Mouse (Mus musculus): ENCODE results near the gene Cstb. TPM values are rescaled to one million over a fixed set of nuclear protein-coding genes. Genes with fewer than 3 reads are reported as not detected.

The Cstb gene
- total and polyA plus RNA-seq, 3 experiments = 71.9 to 76.7 TPM; not detected in 1

- Histone ChIP-seq H3K36me3 (ENCODE audit: control insufficient read depth in 1 of 2, insufficient read depth in 2 of 2, low read length in 2 of 2) (peaks cover 0 to 3% of the 10 kb centered on the region in 2 experiments; a peak in 1 of 4 replicates), H3K4me1 (ENCODE audit: control insufficient read depth in 1 of 2, insufficient read depth in 2 of 2, low read length in 2 of 2) (peaks cover 0 to 9% of the 10 kb centered on the region in 2 experiments; a peak in 3 of 4 replicates), H3K9ac (ENCODE audit: control insufficient read depth, low read depth, low read length, poor library complexity, severe bottlenecking) (peak overlapping the region; percentile 81), H3K79me2 (ENCODE audit: control insufficient read depth, insufficient read depth, low read length, poor library complexity) (peaks cover 5% of the 10 kb centered on the region), H3K27ac (ENCODE audit: control insufficient read depth, low read depth, low read length) (peak overlapping the region; percentile 38), H3K27me3 (ENCODE audit: control insufficient read depth in 1 of 2, insufficient read depth in 2 of 2, low read length in 2 of 2) (no peaks in the 10 kb centered on the region), H3K9me3 (replicated peaks; ENCODE audit: insufficient read depth, low read length) (no peaks in the 10 kb centered on the region), H3K4me3 (ENCODE audit: control insufficient read depth in 1 of 2, insufficient read depth in 1 of 2, low read depth in 2 of 2, low read length in 2 of 2) (peak overlapping the region; percentile 90)
- peak; percentile 55 for DNase-seq (ENCODE audit: low read depth, low spot score)
- peak; percentile 56; the same call in 1 of the 2 replicates for TF ChIP-seq ZNF384 (IDR thresholded peaks at IDR 0.05; ENCODE audit: low read depth, low read length)
- no peak for TF ChIP-seq MEF2A (IDR thresholded peaks at IDR 0.05; ENCODE audit: extremely low read depth, insufficient replicate concordance, low read depth, low read length, poor library complexity, severe bottlenecking)
- TF ChIP-seq NRF1 (IDR thresholded peaks at IDR 0.05; ENCODE audit: insufficient read depth, low read depth, low read length, poor library complexity, severe bottlenecking) = no peak
- no peak for TF ChIP-seq TCF12 (IDR thresholded peaks at IDR 0.05; ENCODE audit: low read depth, low read length)
- no peak for TF ChIP-seq CTCF (IDR thresholded peaks at IDR 0.05 in 2 of 3, conservative IDR thresholded peaks at IDR 0.05 in 1 of 3; ENCODE audit: control insufficient read depth in 1 of 3, insufficient read depth in 1 of 3, low read depth in 2 of 3, low read length in 3 of 3, poor library complexity in 1 of 3, severe bottlenecking in 1 of 3)
- no peak for TF ChIP-seq POLR2AphosphoS5 (IDR thresholded peaks at IDR 0.05; ENCODE audit: borderline replicate concordance, low read depth, low read length)
- TF ChIP-seq KAT2A (conservative IDR thresholded peaks at IDR 0.05; ENCODE audit: low read depth, low read length) = no peak
- TF ChIP-seq ZMIZ1 (IDR thresholded peaks at IDR 0.05; ENCODE audit: low read depth, low read length) = no peak
These were observed 757 bp downstream of the Cstb start for GRCm38 (mm10) chr10:78426117-78426735.

- peaks cover 0 to 5% of the 10 kb centered on the region in 2 experiments; a peak in 1 of 4 replicates for H3K4me1 ChIP-seq (ENCODE audit: control insufficient read depth in 1 of 2, insufficient read depth in 2 of 2, low read length in 2 of 2)
- TF ChIP-seq KAT2A (conservative IDR thresholded peaks at IDR 0.05; ENCODE audit: low read depth, low read length) = no peak
- no peak for TF ChIP-seq GATA1 (IDR thresholded peaks at IDR 0.05; ENCODE audit: low read depth, low read length)
- TF ChIP-seq USF1 (IDR thresholded peaks at IDR 0.05; ENCODE audit: low read depth, low read length) = no peak
- TF ChIP-seq POLR2AphosphoS5 (IDR thresholded peaks at IDR 0.05; ENCODE audit: borderline replicate concordance, low read depth, low read length) = no peak
- no peak for TF ChIP-seq HCFC1 (IDR thresholded peaks at IDR 0.05; ENCODE audit: low read depth, low read length)
- no peak for TF ChIP-seq MAZ (IDR thresholded peaks at IDR 0.05; ENCODE audit: low read depth, low read length)
- no peak for TF ChIP-seq CHD2 (IDR thresholded peaks at IDR 0.05; ENCODE audit: low read length)
- TF ChIP-seq MAFK (IDR thresholded peaks at IDR 0.05; ENCODE audit: borderline replicate concordance, low read depth, low read length) = no peak
- TF ChIP-seq SIN3A (IDR thresholded peaks at IDR 0.05; ENCODE audit: low read length) = no peak
- no peak for TF ChIP-seq RAD21 (IDR thresholded peaks at IDR 0.05; ENCODE audit: low read depth, low read length)
- no peak for TF ChIP-seq SMC3 (IDR thresholded peaks at IDR 0.05; ENCODE audit: low read depth, low read length)
- TF ChIP-seq TBP (IDR thresholded peaks at IDR 0.05; ENCODE audit: low read depth, low read length) = no peak
- no peak for TF ChIP-seq ZMIZ1 (IDR thresholded peaks at IDR 0.05; ENCODE audit: low read depth, low read length)
- no peak for TF ChIP-seq RCOR1 (IDR thresholded peaks at IDR 0.05; ENCODE audit: low read depth, low read length)
- no peak for TF ChIP-seq POLR2AphosphoS2 (IDR thresholded peaks at IDR 0.05; ENCODE audit: low read length)
- no peak overlapping the region for H3K9ac ChIP-seq (ENCODE audit: control insufficient read depth, low read depth, low read length, poor library complexity, severe bottlenecking)
- peaks cover 5% of the 10 kb centered on the region for H3K79me2 ChIP-seq (ENCODE audit: control insufficient read depth, insufficient read depth, low read length, poor library complexity)
- no peak overlapping the region for H3K4me3 ChIP-seq (ENCODE audit: control insufficient read depth in 1 of 2, insufficient read depth in 1 of 2, low read depth in 2 of 2, low read length in 2 of 2)
- H3K36me3 ChIP-seq (ENCODE audit: control insufficient read depth in 1 of 2, insufficient read depth in 2 of 2, low read length in 2 of 2) = no peaks in the 10 kb centered on the region
- no peak for DNase-seq (ENCODE audit: low read depth, low spot score)
- H3K27me3 ChIP-seq (ENCODE audit: control insufficient read depth in 1 of 2, insufficient read depth in 2 of 2, low read length in 2 of 2) = no peaks in the 10 kb centered on the region
- no peak overlapping the region for H3K27ac ChIP-seq (ENCODE audit: control insufficient read depth, low read depth, low read length)
- no peaks in the 10 kb centered on the region for H3K9me3 ChIP-seq (replicated peaks; ENCODE audit: insufficient read depth, low read length)
These were observed 2.6 kb downstream of the Cstb start for GRCm38 (mm10) chr10:78428070-78428469.
